ENCODE assay signal across 10 mouse cellular contexts in genomic region chr5:108903134-108903923, GRCm38 (mm10). TPM values are rescaled to one million over a fixed set of nuclear protein-coding genes. Genes with fewer than 3 reads are reported as not detected.
DNase-seq lines count a peak whose midpoint lies in the region; ATAC-seq and TF ChIP-seq lines count a peak whose summit lies in the region.
"Not testable (repeated sequence)": the region's sequence is repeated elsewhere in the genome, so short reads cannot be mapped to it uniquely, and the experiment has no call there.
"Had no signal": no experiment of that assay in that cellular context is flagged by ENCODE, and none has a peak within 500 bp of the region (broad histone marks: within the 10 kb centered on the region; RNA-seq: fewer than 3 reads in every experiment).

No protein-coding gene starts in this region.

- H3K36me3 ChIP-seq in liver, adult 2 months (ENCODE audit: control insufficient read depth, insufficient read depth, low read length); midbrain, embryonic 15.5 days (replicated peaks): not testable (repeated sequence)

- peak; percentile 100 for ATAC-seq in midbrain, embryonic 15.5 days (replicated peaks)

- not testable (repeated sequence) for H3K79me2 ChIP-seq in liver, adult 2 months (ENCODE audit: control insufficient read depth, insufficient read depth, low read length)

- peak overlapping the region; percentile 49 for H3K4me2 ChIP-seq in midbrain, embryonic 15.5 days

- not testable (repeated sequence) for H3K9me3 ChIP-seq in midbrain, embryonic 15.5 days

- intact Hi-C loops in heart, postnatal 36 days (cut with DNase I) = not testable (repeated sequence)

- not testable (repeated sequence) for H3K9ac ChIP-seq in liver, adult 2 months (ENCODE audit: low read depth, low read length); midbrain, embryonic 15.5 days

- not testable (repeated sequence) for H3K4me1 ChIP-seq in liver, adult 2 months (ENCODE audit: control insufficient read depth, insufficient read depth, low read length); midbrain, embryonic 15.5 days

- DNase-seq in B cell, adult 2 months = peak; percentile 40 to 55
- peak; percentile 17 to 31 for DNase-seq in cerebellum, postnatal 10 days
- DNase-seq in frontal cortex, postnatal 10 days (ENCODE audit: low spot score in 2 of 2) = peak; percentile 3 to 18
- peak; percentile 32 to 62 for DNase-seq in heart, postnatal 36 days
- DNase-seq in kidney, postnatal 10 days = peak; percentile 7
- not testable (repeated sequence) for DNase-seq in liver, adult 2 months (ENCODE audit: extremely low read depth, low read depth, low spot score)
- peak; percentile 0 to 1 for DNase-seq in spleen, postnatal 36 days (ENCODE audit: low spot score in 2 of 2)

- 0 out of 2 replicates have a peak overlapping the region, but pooled peaks have one; percentile 11 for H3K4me3 ChIP-seq in liver, adult 2 months (ENCODE audit: insufficient read depth, low read depth, low read length)
- H3K4me3 ChIP-seq in midbrain, embryonic 15.5 days = peak overlapping the region; percentile 36

- not testable (repeated sequence) for TF ChIP-seq POLR2A in liver, adult 2 months (IDR thresholded peaks at IDR 0.05; ENCODE audit: extremely low read depth, insufficient read depth, low read length)

- H3K27ac ChIP-seq in liver, adult 2 months (replicated peaks; ENCODE audit: insufficient read depth, low read depth, low read length); midbrain, embryonic 15.5 days: not testable (repeated sequence)

- 2% methylated on average over 34 of the region's 65 CpGs for WGBS in liver, adult 2 months
- under 1% methylated on average over 48 of the region's 65 CpGs for WGBS in midbrain, embryonic 15.5 days

- not testable (repeated sequence) for TF ChIP-seq CTCF in liver, adult 2 months (IDR thresholded peaks at IDR 0.05; ENCODE audit: low read depth, low read length)

- H3K27me3 ChIP-seq in liver, adult 2 months (ENCODE audit: control insufficient read depth, insufficient read depth, low read length); midbrain, embryonic 15.5 days (replicated peaks): not testable (repeated sequence)

RNA-seq across cellular contexts. Expression of gene Vmn2r9, which starts 50.9 kb away (rescaled TPM):
- total RNA-seq in heart, postnatal 36 days (2021) = not detected
- total RNA-seq in liver, adult 2 months (2014; rRNA removed) = not detected in 2 replicates
- not detected in 2 replicates for polyA plus RNA-seq in liver, adult 2 months (2012; rRNA removed)
- polyA plus RNA-seq in midbrain, embryonic 15.5 days (2015; fragmentation: Nextera tagmentation; extraction: Ambion mirVana) = not detected in 2 replicates
- total RNA-seq: adrenal gland, postnatal 25 days had no signal
- polyA plus RNA-seq: gonadal fat pad, adult 2 months had no signal
